Mouse (Mus musculus) liver (tissue): Measurements from ENCODE around the gene Cutal.
"Not testable (repeated sequence)": the region's sequence is repeated elsewhere in the genome, so short reads cannot be mapped to it uniquely, and the experiment has no call there.

ENCODE experiments used
- DNase-seq: peaks from one replicate; pipeline ENCODE4 v3.0.0-alpha.2; 2020; ENCODE audit warnings: mixed read lengths

Cutal gene

DNA sequence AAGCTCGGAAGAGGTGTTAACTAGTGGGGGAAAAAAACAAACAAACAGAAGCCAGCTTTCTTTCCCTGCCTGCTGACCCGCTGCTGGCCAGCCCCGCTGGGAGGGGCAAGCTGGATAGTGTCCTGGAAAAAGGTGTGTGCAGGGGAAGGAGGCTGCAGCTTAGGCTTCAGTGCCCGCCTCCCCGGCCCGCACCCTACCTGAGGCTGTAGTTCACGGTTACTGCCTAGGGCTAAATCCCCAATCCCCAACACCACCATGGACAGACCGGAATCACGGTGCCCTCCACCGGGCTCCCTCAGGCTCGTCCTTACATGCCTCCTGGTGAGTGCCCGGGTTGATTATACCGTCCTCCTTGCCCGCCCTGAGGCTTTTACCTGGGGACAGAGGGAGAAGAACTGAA lies at the start of gene Cutal:
TSS of gene Cutal (plus strand) at position 126 of the 400 bp plus-strand sequence.
- DNase-seq: peak; percentile 34

DNA sequence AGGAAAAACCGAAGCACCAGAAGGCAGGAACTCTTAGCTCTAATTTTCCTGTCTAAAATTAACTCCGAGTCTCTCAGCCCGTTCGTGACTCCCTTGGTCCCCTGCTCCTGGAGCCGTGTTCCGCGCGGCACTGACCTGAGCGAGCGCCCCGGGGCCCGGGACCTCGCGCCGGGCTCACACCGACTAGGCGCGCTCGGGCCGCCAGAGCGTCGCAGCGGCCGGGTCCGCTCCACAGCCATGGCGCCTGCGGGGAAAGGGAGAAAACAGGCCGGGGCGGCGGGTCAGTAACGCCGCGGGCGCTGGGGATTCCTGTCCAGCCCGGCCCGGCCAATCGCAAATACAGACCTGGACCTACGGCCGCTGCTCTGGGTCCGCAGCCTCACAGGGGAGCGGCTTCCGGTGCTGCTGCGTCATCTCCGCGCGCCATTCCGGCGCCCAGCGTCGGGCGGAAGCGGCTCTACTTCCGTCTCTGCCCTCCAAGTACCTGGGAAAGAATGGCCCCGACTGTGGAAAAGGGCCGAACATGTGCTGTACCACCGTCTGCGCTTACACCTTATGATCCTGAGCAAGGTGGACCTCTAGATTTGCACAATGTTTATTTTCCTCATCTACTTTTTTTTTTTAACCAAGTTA lies 48.3 kb upstream of the Cutal start, which contains the start of gene Fbxw2:
TSS of gene Fbxw2 (minus strand) at position 485 of the 633 bp plus-strand sequence.
- peak; percentile 92 for DNase-seq

DNA sequence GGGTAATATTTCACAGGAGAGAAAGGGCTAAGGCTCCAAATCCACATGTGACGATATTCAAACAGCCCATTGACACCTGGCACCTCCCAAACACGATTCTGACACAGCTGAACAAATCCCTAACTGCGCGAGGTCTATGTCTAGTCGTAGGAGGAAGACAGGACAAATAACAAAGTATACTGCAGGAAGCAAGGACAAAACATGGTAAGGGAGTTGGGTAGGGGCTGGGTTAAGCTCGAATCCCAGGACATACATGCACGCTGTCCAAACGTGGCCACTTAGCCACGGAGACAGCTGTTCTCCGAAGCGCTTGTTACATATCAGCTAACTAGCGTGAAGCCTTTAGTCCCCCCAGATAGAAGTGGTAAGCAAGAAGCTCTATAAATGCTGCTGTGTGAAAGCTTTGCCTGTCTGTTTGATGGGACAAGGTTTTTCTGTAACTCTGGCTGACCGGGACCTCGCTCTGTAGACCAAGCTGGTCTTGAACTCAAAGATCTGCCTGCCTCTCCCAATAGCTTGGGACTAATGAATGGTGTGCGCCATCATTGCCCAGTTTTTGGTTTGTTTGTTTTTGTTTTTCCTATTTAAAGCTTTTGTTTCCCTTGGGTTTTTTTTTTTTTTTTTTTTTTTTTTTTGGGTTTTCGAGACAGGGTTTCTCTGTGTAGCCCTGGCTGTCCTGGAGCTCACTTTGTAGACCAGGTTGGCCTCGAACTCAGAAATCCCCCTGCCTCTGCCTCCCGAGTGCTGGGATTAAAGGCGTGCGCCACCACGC lies 47.5 kb upstream of the Cutal start:
- no peak for DNase-seq

DNA sequence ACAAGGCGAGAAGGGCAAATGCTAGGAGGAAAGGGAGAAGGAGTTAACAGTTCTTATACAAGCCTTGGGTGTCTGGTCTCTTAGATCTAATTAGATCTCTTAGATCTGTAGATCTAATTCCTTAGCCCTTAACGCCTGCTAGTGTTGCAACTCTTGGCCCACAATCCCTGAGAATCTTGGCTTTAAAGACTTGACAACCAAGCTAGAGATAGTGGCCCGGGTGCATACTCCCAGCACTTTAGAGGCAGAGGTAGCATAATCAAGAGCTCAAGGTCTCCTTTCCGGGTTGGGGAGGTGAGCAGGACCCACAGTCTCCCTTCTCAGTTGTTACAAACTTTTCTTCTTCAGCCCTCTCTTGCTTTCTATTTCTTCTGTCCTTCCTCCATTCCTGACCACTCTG lies 46.6 kb upstream of the Cutal start:
- DNase-seq: no peak

DNA sequence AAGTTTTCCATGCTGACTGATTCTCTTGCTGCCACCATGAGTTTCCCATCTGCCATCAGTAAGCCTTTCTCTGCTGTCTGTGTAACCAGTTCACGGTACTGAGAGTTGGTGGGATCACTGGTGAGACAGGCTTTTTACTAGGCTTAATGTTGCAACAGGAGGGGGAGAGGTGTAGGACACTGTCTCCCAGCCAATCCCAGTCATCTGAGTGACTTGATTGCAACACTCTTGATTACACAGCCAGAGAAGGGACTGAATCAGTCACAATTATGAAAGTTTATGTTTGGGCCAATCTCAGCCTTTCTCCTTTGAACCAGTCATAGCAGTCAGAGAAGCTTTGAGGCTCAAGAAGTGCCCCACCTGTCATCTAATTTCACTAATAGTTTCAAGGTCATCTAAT lies 46.2 kb upstream of the Cutal start:
- no peak for DNase-seq

DNA sequence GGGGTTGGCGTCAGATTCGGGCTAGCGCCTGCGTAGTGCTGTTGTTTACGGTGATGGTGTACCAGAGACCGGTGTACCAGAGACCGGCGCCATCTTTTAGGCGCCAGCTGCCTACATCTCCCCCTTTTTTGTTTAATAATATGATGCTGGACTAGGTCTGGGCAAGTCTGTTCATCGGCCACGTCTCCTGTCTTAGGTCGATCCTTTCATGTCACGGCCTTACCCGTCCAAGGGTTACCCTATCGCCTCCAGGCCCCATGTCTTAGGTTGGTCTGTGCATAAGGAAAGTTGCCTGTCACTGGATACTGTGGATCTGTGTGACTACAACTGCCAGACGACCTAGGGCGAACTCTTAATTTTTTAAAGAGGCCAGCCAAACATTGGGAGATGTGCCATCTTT lies 44.1 kb upstream of the Cutal start:
- not testable (repeated sequence) for DNase-seq

DNA sequence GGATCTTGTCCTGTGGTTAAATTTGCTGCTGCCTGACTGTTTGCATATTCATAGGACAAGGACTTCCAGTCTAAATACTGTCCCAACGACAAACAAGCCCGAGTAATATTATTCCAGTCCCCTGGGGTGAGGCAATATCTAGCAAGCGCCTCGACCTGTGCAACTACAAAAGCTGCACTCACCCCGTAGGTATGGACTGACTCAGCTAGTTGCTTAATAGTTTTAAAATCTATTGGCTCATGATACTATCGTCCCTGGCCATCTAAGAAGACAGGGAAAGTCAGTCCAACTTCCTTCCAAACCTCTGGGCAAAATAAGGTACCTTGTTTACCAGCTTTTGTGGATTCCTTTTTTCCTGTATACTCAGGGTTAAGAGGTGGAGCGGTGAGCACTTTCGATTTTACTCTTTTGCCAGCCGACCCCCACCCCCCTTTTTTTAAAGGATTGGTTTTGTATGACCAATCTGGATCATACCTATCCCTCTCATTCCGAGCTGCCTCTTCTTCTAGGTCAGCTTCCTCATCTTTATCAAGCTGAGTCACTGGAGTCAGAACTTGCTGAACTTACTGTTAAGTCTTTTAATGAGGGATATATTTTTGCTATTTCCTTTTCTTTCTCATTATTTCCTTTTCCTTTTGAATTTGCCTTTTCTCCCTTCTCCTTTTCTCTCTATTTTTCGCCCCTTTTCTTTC lies 41.3 kb upstream of the Cutal start, which contains the start of gene Gm34653:
TSS of gene Gm34653 (plus strand) at position 242 of the 692 bp plus-strand sequence.
- not testable (repeated sequence) for DNase-seq

DNA sequence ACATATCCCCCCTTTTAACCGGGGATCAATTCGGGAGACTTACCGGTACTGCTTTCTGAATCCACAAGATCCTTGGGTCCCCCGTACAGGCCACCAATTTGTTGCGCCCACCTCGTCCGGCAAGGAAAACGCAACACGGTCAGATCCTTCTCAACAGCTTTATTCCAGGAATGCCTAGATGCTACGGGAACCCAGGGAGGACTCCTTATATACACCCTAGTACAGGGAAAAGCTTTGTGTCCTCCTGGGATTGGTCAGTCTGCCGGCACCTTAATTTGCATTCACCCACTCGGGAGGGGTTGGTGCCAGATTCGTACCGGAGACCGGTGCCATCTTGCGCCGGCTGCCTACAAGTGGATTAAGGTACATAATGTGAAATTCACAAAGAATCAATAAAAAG lies 40.6 kb upstream of the Cutal start:
- no peak for DNase-seq

DNA sequence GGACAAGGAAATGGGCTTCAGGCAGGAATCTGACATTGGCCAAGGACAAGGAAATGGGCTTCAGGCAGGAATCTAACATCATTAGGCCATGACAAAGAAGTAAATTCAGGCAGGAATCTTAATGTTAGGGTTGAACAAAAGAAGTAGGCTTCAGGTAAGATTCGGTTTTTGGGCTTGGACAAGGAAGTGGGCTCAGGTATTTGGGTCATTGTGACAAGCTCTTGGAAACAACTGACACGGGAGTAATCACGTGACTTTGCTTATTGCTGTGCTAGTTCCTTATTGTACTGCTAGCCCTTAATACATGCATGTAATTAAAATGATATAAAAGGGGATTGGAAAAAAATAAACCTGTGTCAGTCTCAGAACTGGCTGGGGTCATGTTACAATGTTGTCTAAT lies 38.5 kb upstream of the Cutal start:
- DNase-seq: no peak

DNA sequence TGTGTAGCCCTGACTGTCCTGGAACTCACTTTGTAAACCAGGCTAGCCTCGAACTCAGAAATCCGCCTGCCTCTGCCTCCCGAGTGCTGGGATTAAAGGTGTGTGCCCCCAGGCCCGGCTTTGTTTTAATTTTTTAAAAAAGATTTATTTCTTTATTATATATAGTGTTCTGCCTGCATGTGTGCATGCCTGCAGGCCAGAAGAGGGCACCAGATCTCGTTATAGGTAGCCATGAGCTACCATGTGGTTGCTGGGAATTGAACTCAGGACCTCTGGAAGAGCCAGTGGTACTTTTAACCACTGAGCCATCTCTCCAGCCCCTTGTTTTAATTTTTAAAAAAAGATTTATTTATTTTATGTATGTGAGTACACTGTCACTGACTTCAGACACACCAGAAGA lies 34.1 kb upstream of the Cutal start:
- not testable (repeated sequence) for DNase-seq

DNA sequence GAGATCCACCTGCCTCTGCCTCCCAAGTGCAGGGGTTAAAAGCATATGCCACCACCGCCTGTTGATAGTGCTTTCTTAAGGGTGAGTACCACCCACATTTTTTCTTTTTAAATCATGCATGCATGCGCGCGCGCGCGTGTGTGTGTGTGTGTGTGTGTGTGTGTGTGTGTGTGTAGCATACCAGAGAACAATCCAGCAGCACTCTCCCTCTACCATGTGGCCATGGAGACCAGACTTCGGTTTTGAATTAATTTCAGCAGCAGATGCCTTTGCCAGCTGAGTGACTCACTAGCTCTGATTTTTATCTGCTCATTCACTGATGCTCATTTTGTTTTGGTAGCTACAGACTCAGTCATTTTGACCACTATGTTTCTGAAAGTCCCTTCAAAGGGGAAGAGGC lies 32.5 kb upstream of the Cutal start:
- DNase-seq: no peak

DNA sequence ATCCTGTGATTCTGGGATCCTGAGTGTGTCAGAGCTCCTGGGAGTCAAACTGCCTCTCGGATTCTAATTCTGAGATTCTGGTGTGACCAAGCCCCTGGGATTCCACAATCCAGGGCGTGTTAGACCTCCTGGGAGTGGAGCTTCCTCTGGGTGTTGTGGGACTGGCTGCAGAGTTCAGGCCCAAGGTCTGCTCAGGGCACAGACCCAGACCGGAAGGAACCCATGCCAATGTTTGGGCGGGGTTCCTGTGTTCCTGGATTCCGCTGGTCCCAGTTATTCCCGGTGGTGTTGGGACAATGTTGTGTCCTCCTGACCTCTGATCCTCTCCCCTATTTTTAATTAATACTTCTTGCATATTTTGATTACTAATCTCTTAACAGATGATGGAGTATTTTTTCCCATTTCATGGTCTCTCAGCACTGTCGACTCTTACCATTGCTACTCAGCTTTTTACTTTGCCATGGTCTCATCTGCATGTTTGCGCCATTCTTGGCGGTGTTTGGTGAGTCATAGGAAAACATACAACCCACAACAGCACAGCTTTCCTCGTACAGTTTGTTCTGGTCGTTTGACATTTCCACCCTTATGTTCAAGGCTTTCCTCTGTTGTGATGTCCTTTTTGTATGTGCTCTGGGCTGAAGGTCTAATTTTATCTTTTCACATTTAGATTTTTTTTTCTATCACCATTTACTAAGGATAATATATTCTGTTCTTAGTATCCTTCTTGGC lies 30.8 kb upstream of the Cutal start:
- DNase-seq: no peak

DNA sequence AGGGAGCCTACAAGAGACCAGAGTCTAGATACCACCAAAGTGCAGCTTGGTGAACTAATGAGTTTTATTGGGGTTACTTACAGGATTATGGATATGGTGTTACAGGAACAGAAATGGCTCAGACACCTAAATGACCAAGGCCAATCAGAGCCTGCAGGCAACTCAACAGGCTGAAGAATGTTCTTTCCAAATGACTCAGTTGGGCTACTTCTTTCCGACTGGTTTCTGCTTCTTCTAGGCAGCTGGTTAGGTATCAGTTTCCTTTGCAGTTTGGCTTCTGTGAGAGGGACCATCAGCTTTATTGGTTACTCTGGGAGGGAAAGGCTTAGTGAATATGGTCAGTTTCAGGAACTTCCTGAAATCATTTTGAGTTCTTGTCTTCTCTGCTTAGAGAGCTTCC lies 26.5 kb upstream of the Cutal start:
- DNase-seq: no peak

DNA sequence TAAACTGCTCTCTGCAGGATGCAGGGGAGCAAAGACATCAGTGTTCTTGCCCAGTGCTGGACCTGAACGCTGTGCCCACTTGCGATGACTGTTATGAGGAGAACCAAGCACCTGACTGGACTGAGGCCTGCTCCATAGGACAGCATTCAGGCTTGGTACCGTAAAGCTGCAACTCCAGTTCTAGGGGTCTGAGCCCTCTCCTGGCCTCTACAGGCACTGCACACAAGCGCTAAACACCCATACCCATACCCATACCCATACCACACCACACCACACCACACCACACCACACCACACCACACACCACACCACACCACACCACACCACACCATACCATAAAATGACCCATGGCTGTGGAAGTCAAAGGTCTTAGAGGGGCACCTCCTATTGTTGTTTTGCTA lies 18.9 kb upstream of the Cutal start:
- DNase-seq: no peak

DNA sequence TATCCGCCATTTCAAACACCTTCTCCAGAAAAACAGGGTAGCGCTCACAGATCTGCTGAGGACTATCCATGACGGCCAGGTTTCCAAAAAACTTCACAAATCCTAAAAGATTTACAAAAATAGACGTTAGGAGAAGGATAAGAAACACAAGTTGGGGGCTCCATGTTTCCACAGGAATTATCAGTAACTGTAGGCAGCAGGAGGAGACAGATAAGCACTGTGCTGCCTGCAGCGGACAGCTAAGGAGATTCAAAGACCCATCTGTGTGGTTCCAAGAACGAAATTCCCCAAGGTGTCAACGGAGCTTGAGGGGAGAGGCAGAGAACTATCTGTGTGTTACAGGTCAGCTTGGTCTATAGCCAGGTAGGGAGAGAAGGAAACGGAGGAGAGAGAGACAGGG lies 16.5 kb upstream of the Cutal start:
- no peak for DNase-seq

DNA sequence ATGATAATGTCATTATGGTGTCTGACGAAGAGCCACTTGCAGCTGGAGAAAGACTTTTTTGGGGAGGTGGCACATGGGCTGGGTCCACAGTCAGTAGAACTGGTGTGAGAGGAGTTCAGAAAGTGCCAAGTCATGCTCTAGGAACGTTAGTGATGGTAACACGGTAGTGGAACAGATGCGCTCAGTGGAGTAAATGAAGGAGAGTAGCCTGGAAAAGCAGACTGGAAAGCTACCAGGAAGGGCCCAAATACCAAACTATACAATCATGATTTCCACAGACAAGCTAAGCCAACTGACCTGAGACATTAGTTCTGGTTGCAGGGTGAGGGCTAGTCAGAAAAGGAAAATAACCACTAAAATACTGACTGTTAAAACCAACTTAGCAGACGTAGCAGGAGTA lies 4.5 kb upstream of the Cutal start:
- peak; percentile 74 for DNase-seq

DNA sequence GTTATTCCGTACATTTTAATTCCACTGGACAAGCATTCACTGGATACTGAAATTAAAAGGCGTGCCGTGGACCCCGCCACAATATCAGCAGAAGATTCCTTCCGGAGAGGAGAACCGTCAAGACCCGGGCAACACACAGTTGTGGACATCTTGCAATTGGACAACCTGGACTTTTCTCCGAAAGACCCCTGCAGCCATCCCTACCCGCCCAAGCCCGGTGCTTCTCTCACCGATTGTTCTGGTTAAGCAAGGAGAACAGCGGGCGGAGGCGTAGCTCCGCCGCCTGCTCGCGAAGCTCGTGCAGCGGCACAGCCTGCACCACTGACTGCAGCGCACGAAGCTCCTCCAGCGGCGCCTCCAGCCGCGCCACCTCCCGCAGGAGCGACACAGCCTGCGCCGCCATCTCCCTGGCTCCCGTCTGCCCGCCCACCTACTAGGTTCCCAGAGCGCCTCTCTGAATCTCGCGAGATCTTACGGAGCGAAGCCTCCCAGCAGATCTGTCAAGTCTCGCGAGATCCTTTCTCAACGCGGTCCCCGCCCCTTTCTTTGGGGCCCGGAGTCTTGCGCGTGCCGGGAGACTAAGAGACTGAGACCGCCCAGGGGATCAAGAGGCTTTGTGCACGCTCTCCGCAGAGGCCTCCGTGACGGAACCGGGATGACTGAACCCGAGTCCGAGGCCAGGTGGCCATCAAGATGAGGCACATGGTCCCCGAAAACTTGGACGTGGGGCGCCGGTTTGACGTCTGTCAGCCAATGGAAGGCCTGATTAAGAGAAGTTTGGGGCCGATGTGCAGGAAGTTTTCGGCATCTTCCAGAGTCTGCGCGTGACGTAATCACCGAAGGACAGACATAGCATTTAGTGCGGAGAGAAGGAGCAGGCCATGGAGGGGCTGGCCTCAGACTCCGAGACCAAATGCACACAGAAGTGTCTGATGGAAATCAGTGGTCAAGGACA lies 3.4 kb upstream of the Cutal start:
- peak; percentile 99 for DNase-seq

DNA sequence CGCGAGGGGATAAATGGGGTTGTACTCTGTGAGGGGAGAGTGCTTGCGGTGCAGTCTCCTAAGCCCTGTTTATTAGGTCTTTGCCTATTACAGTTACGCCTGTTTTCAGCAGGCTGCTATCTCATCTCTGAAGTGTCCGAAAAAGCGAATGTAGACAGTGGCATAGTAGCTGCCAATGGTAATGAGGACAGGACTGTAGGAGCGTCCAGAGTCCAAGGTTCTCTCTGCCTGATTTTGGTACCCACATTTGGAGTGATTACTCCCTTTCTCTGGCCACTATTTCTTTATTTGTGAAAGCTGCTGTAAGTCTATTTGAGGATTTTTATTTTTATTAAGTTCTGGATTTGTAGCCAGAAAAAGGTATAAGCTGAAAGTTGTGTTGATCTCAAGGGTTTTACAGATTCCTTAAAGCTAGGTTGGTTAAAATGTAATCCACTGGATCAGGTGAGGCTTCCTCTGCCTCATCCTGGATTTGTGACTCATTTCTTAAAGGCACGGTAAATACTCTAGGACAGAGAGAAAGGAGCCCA lies 685 bp downstream of the Cutal start, which contains the start of gene Psmd5:
TSS of gene Psmd5 (minus strand) at position 153 of the 530 bp plus-strand sequence.
- no peak for DNase-seq

DNA sequence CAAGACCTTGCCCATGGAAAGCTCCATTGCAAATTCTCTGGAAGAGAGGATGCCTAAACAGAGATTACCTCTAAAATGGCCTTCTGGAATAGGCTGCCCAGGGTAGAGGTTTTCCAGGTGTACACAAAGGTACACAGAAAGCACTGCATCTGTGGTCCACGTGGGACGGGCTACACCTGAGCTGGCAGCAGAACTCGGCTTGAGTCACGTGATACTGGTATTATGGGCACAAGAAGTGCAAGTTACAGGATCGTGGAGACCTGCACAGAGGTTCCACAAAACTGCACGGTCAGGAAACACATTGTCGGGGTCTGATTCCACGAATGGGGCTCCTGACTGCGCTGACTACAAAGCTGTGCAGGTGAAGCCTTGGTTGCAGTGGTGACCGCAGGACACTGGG lies 5.9 kb downstream of the Cutal start:
- no peak for DNase-seq

DNA sequence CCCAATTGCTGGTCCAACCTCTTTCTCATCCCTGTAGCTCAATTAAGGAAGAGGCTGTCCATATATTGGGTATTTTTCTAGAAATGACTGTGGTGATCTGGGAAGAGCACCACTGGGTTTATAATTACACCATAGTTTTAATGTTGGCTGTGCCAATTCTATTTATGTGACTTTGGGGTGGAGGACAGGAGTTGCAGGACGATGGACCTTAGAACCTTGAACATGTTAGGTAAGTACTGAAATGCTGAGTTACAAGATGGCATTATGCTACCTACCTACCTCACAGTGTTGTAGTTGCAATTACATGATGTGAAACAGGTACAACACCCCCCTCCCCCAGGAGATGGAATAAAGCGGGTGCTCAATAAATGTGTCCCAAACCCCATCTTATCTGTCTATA lies 8.6 kb downstream of the Cutal start:
- no peak for DNase-seq

DNA sequence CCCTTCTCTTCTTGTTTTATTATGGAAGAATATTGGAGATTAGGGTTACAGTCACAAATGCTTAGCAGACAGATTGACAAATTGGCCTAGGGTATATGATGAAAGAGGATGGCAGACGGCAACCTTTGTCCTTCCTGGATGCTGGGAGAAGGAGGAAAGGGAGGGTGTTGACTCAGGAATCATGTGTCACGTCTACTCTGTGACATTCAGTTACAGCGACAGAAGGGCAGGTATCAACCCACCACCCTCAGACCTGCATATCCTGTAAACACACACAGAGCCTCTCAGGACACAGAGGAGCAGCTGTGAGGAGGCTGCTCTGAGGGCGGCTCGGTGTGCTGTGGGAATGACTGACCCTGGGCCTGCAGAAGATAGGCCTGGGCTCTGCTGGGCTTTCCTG lies 9.0 kb downstream of the Cutal start:
- no peak for DNase-seq

DNA sequence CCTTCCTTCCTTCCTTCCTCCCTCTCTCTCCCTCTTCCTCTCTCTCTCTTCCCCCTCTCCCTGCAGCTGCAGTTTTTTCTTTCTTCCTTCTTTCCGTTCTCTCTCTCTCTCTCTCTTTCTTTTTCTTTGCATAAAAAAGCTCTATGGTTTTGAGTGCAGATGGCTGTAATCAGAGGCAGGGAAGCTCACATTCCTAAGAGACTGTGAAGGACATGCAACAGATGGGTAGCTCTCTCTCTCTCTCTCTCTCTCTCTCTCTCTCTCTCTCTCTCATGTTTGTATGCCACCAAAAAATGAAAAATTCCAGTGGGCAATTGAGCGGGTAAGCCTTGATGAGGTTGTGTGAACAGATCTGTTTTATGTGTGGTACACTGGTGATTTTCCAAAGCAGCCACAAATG lies 10.0 kb downstream of the Cutal start:
- DNase-seq: no peak
